In the genomic region with DNA sequence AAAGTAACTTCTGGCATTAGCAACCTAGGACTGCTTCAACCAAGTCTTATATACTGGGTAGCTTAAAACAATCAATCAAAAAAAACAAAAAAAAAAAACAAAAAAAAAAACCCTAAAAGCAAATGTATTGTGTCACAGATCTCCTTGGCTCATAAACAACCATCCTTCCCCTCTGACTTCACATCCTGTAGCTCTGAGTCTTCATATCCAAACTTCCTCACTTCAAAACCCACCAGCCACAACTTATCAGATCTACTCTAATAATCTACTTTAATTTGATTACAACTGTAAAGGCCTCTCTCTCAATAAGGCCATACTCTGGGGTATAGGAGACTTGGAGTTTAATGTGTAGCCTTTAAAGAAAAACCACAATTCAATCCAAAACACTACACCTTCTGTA, we compare ENCODE assay signal across 40 mouse cellular contexts. TPM values are rescaled to one million over a fixed set of nuclear protein-coding genes. Genes with fewer than 3 reads are reported as not detected.
DNase-seq lines count a peak whose midpoint lies in the region; ATAC-seq and TF ChIP-seq lines count a peak whose summit lies in the region.
"Had no signal": no experiment of that assay in that cellular context is flagged by ENCODE, and none has a peak within 500 bp of the region (broad histone marks: within the 10 kb centered on the region; RNA-seq: fewer than 3 reads in every experiment).

No protein-coding gene starts in this region.

- TF ChIP-seq RAD21 in MEL (IDR thresholded peaks at IDR 0.05; ENCODE audit: low read depth, low read length) = no peak

- no peak overlapping the region for H3K4me3 ChIP-seq in kidney, postnatal 0 days (replicated peaks; ENCODE audit: low read depth, low read length)
- no peak overlapping the region for H3K4me3 ChIP-seq in MEL (ENCODE audit: control insufficient read depth in 1 of 2, insufficient read depth in 1 of 2, low read depth in 2 of 2, low read length in 2 of 2)
- H3K4me3 ChIP-seq in liver, embryonic 12.5 days = no peak overlapping the region
- H3K4me3 ChIP-seq: erythroblast, embryonic 14.5 days; heart, embryonic 10.5 days; hindbrain, embryonic 13.5 days; limb, embryonic 10.5 days; limb, embryonic 15.5 days; megakaryocyte, embryonic 14.5 days had no signal

- H3K9me3 ChIP-seq in kidney, postnatal 0 days (replicated peaks; ENCODE audit: low read length) = no peaks in the 10 kb centered on the region
- H3K9me3 ChIP-seq in MEL (replicated peaks; ENCODE audit: insufficient read depth, low read length) = no peaks in the 10 kb centered on the region
- H3K9me3 ChIP-seq in liver, embryonic 12.5 days (replicated peaks) = no peaks in the 10 kb centered on the region
- H3K9me3 ChIP-seq: heart, embryonic 10.5 days; hindbrain, embryonic 13.5 days; limb, embryonic 10.5 days; limb, embryonic 15.5 days; megakaryocyte, embryonic 14.5 days had no signal

- no peaks in the 10 kb centered on the region for H3K36me3 ChIP-seq in kidney, postnatal 0 days (ENCODE audit: insufficient read depth, low read length)
- H3K36me3 ChIP-seq in MEL (ENCODE audit: control insufficient read depth in 1 of 2, insufficient read depth in 2 of 2, low read length in 2 of 2) = peaks cover 3 to 25% of the 10 kb centered on the region in 2 experiments; a peak in 3 of 4 replicates
- H3K36me3 ChIP-seq in liver, embryonic 12.5 days = peaks cover 27% of the 10 kb centered on the region

- no peak for TF ChIP-seq POLR2A in MEL (IDR thresholded peaks at IDR 0.05; ENCODE audit: control insufficient read depth in 1 of 2, insufficient read depth in 1 of 2, low read depth in 1 of 2, low read length in 2 of 2, poor library complexity in 1 of 2)

- no peak overlapping the region for H3K27ac ChIP-seq in kidney, postnatal 0 days
- no peak overlapping the region for H3K27ac ChIP-seq in MEL (ENCODE audit: control insufficient read depth, low read depth, low read length)
- H3K27ac ChIP-seq in liver, embryonic 12.5 days = no peak overlapping the region
- H3K27ac ChIP-seq: heart, embryonic 10.5 days; hindbrain, embryonic 13.5 days; limb, embryonic 10.5 days; limb, embryonic 15.5 days; liver, embryonic 14.5 days had no signal

- peak; percentile 10 for DNase-seq in kidney, postnatal 0 days (ENCODE audit: low spot score)
- DNase-seq in kidney, postnatal 14 days = no peak
- DNase-seq in MEL (ENCODE audit: low read depth, low spot score) = peak; percentile 45
- DNase-seq in ovary, postnatal 10 days (ENCODE audit: low spot score) = no peak
- DNase-seq in heart, adult 11 months = no peak
- DNase-seq: adrenal gland, postnatal 14 days; cerebellum, adult 11-12 months; cerebellum, adult 9-11 months; heart, postnatal 36 days; kidney, adult 18-20 months; layer of hippocampus, postnatal 36 days; lung, adult 2 months; lung, postnatal 14 days; right cerebral cortex, postnatal 25 days; spleen, adult 18-20 months; thymus, postnatal 14 days had no signal

- no peak for TF ChIP-seq EP300 in MEL (IDR thresholded peaks at IDR 0.05; ENCODE audit: low read depth in 1 of 2, low read length in 2 of 2)

- no peak overlapping the region for H3K4me2 ChIP-seq in kidney, postnatal 0 days (ENCODE audit: low read length)
- H3K4me2 ChIP-seq in liver, embryonic 12.5 days = no peak overlapping the region
- H3K4me2 ChIP-seq: hindbrain, embryonic 13.5 days; limb, embryonic 15.5 days had no signal

- no peaks in the 10 kb centered on the region for H3K4me1 ChIP-seq in kidney, postnatal 0 days (replicated peaks; ENCODE audit: insufficient read depth, low read length)
- H3K4me1 ChIP-seq in MEL (ENCODE audit: control insufficient read depth in 1 of 2, insufficient read depth in 2 of 2, low read length in 2 of 2) = peaks cover 7 to 20% of the 10 kb centered on the region in 2 experiments; a peak in 3 of 4 replicates
- H3K4me1 ChIP-seq in liver, embryonic 12.5 days = peaks cover 24% of the 10 kb centered on the region
- H3K4me1 ChIP-seq: heart, embryonic 10.5 days; limb, embryonic 10.5 days; limb, embryonic 15.5 days had no signal

- no peak for TF ChIP-seq CTCF in kidney, postnatal 0 days (IDR thresholded peaks at IDR 0.05; ENCODE audit: low read depth)
- TF ChIP-seq CTCF in MEL (IDR thresholded peaks at IDR 0.05 in 2 of 3, conservative IDR thresholded peaks at IDR 0.05 in 1 of 3; ENCODE audit: control insufficient read depth in 1 of 3, insufficient read depth in 1 of 3, low read depth in 2 of 3, low read length in 3 of 3, poor library complexity in 1 of 3, severe bottlenecking in 1 of 3) = no peak

- H3K9ac ChIP-seq in kidney, postnatal 0 days (ENCODE audit: low read depth, low read length) = no peak overlapping the region
- H3K9ac ChIP-seq in MEL (ENCODE audit: control insufficient read depth, low read depth, low read length, poor library complexity, severe bottlenecking) = no peak overlapping the region
- H3K9ac ChIP-seq in liver, embryonic 12.5 days = no peak overlapping the region
- H3K9ac ChIP-seq: forebrain, postnatal 0 days; hindbrain, embryonic 13.5 days; limb, embryonic 15.5 days; liver, embryonic 14.5 days had no signal

- no peak for ATAC-seq in kidney, postnatal 0 days (replicated peaks; ENCODE audit: low FRiP score, low read depth)
- peak; percentile 17 to 39; a peak in 1 of 4 replicates for ATAC-seq in hematopoietic stem cell, adult 5-6 weeks (replicated peaks in 1 of 2; ENCODE audit: insufficient read depth in 1 of 2, low FRiP score in 2 of 2, low TSS enrichment in 1 of 2, low read depth in 1 of 2, poor library complexity in 2 of 2, severe bottlenecking in 2 of 2)
- no peak for ATAC-seq in liver, embryonic 12.5 days
- ATAC-seq: forebrain, postnatal 0 days had no signal

- H3K79me2 ChIP-seq in MEL (ENCODE audit: control insufficient read depth, insufficient read depth, low read length, poor library complexity) = no peaks in the 10 kb centered on the region; the same call in 1 of the 2 replicates

- no peaks in the 10 kb centered on the region for H3K27me3 ChIP-seq in kidney, postnatal 0 days (ENCODE audit: insufficient read depth, low read length)
- no peaks in the 10 kb centered on the region for H3K27me3 ChIP-seq in MEL (ENCODE audit: control insufficient read depth in 1 of 2, insufficient read depth in 2 of 2, low read length in 2 of 2)
- no peaks in the 10 kb centered on the region for H3K27me3 ChIP-seq in liver, embryonic 12.5 days (replicated peaks)
- H3K27me3 ChIP-seq: hindbrain, embryonic 13.5 days; limb, embryonic 15.5 days; megakaryocyte, embryonic 14.5 days had no signal

TF ChIP-seq in MEL, 35 proteins besides CTCF, POLR2A, EP300 and RAD21:
- TF ChIP-seq TAL1 (IDR thresholded peaks at IDR 0.05; ENCODE audit: low read length) (no peak), ETS1 (IDR thresholded peaks at IDR 0.05; ENCODE audit: low read depth, low read length) (peak; percentile 13; the same call in 1 of the 2 replicates), ZNF384 (IDR thresholded peaks at IDR 0.05; ENCODE audit: low read depth, low read length) (peak; percentile 80)
TF ChIP-seq in MEL: peak in this region for 2.

RNA-seq across cellular contexts. Expression of a gene that starts 41.1 kb away (rescaled TPM):
- not detected in 2 replicates for polyA plus RNA-seq in kidney, postnatal 0 days (2015; fragmentation: Nextera tagmentation; extraction: Ambion mirVana)
- total RNA-seq in MEL (2012; rRNA removed) = not detected in 2 replicates
- not detected for polyA plus RNA-seq in MEL (2012; ENCODE audit: insufficient read depth in 1 of 2, insufficient read length in 2 of 2, low read depth in 1 of 2, low replicate concordance in 2 of 2, missing spikeins in 1 of 2)
- total RNA-seq in hematopoietic stem cell, adult 5-6 weeks (2017) = not detected in 2 replicates
- polyA plus RNA-seq in liver, embryonic 12.5 days (2016; fragmentation: Nextera tagmentation; extraction: Ambion mirVana) = not detected in 2 replicates
- total RNA-seq: adrenal gland, postnatal 14 days; forebrain, postnatal 0 days; gastrocnemius, adult 8-10 months; heart, postnatal 36 days; layer of hippocampus, postnatal 36 days; left cerebral cortex, postnatal 10 days; monocyte, adult 5-6 weeks had no signal
- polyA plus RNA-seq: cortical plate, adult 2 months; embryonic facial prominence, embryonic 14.5 days; erythroblast, embryonic 14.5 days; forebrain, embryonic 11.5 days; forebrain, postnatal 0 days; gonadal fat pad, adult 2 months; heart, embryonic 10.5 days; heart, embryonic 16.5 days; hindbrain, embryonic 13.5 days; kidney, embryonic 16.5 days; large intestine, adult 2 months; limb, embryonic 10.5 days; limb, embryonic 15.5 days; liver, embryonic 14.5 days; lung, adult 2 months; midbrain, embryonic 14.5 days; neural tube, embryonic 14.5 days; stomach, embryonic 16.5 days; urinary bladder, adult 2 months had no signal

RNA-seq across cellular contexts. Expression of a gene that starts 47.1 kb away (rescaled TPM):
- polyA plus RNA-seq in kidney, postnatal 0 days (2015; fragmentation: Nextera tagmentation; extraction: Ambion mirVana) = 60.2 and 64.7 TPM in 2 replicates
- 32.5 and 34.4 TPM in 2 replicates for total RNA-seq in MEL (2012; rRNA removed)
- polyA plus RNA-seq in MEL (2012; ENCODE audit: insufficient read depth in 1 of 2, insufficient read length in 2 of 2, low read depth in 1 of 2, low replicate concordance in 2 of 2, missing spikeins in 1 of 2) = 10 to 100 TPM; 23.4 to 72.3 TPM
- 140 and 141 TPM in 2 replicates for total RNA-seq in hematopoietic stem cell, adult 5-6 weeks (2017)
- polyA plus RNA-seq in liver, embryonic 12.5 days (2016; fragmentation: Nextera tagmentation; extraction: Ambion mirVana) = 23.2 and 26.3 TPM in 2 replicates

Comparison
In these comparisons a context has a peak if more than half of its experiments do, and no peak if none do; other contexts are left out.
1. DNase-seq: peak in kidney, postnatal 0 days (single experiment) and MEL (single experiment); none in kidney, postnatal 14 days (single experiment), ovary, postnatal 10 days (single experiment) and heart, adult 11 months (single experiment).
2. ATAC-seq: peak in hematopoietic stem cell, adult 5-6 weeks (2 of 2); none in kidney, postnatal 0 days (single experiment) and liver, embryonic 12.5 days (single experiment).